Mouse (Mus musculus) telencephalon, adult 2 months (tissue): ENCODE results near the gene Yaf2.

ENCODE experiments used
- DNase-seq: peaks from one replicate; pipeline ENCODE4 v3.0.0-alpha.2; 2011; ENCODE audit warnings: low read depth, low spot score

Gene Yaf2

DNA sequence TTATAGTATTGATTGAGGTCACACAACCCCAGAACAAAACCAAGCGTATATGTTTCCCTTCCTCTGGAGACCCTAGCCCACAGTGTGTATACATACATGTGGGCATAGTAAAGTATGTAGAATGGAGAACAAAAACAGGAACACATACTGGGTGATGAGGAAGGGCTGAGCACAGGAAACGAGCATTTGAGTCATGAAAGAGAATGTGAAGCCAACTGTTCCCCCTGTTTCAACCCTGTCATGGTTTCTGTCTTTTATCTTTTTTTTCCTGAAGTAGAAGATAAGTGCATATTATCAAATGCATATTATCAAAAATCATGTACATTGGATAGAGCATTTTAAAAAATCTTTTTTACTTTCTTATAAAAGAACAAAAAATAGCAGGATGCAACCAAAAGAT lies 49.1 kb downstream of the Yaf2 start:
- no peak for DNase-seq

DNA sequence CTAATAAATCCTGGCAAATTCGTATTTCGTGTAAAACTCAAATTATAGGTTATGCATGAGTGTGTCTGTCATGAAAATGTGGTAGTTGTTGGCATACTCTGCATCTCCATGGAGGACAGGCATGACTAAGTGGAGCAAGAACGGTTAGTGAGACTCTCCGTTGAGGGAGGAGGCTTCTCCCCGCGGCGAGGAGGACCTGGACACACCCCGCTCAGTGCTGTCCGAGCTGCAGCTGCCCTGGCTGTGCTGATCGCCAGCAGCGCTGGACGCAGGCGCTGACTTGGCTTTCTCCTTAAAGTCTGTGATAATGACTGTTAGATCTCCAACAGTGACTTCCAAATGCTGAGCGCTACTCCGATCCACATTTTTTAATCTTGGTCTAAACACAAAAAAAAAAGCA lies 51.5 kb downstream of the Yaf2 start:
- no peak for DNase-seq

DNA sequence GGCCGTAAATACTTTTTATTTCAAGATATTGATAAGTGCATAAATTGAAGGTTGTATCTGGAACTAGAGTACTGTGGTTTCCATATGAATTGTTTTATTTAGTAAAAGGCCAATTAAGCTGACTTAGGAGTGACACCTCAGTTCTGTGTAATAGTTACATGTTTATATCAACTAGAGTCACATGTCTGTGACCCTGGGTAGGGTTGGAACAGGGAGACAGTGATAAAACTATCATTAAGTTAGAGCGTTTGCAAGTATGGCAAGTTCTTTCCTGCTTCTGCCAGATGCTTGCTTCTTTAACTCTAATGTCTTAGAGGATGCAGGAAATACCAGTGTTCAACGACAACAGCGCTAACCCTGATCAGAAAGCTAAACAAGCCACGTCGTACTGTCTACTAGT lies 52.4 kb downstream of the Yaf2 start:
- no peak for DNase-seq

DNA sequence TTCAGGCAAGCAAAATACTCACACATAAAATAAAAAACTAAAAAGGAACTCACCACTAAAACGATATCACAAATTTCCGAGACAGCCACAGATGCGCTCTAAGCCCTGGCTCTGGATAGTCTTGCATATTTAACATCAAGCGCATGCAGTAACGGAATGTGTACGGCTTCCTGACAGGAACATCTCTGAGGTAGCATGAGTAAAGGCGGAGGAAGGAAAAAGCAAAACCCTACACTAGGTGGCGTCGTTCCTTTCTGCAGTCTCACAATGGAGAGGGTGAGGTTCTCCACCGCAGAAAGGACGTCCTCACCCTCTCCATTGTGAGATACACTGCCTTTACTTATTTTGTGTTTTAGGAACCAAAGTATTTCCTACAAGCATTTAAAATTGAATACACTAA lies 53.4 kb downstream of the Yaf2 start:
- no peak for DNase-seq

DNA sequence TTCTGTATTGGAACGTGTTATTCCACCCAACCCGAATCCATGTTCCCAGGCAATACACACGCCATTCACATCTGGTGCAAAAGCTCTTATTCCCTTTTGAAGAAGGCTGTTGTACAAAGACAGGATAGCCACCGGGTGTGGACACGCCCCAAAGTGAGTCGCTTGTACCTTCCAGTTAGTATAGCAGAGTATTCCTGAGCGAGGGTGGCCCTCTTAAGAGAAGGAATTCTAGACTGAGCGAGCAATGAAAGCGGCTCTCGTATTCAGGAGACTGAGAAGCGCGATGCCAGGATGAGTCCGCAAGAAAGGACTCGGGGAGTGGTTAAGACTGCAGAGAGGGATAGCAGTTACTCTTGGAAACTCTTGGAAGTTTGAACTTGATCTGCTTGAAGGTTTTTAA lies 60.5 kb downstream of the Yaf2 start:
- no peak for DNase-seq

- DNase-seq: peak; percentile 32
These were observed 61.1 kb downstream of the Yaf2 start for GRCm38 (mm10) chr15:93275623-93276022.

DNA sequence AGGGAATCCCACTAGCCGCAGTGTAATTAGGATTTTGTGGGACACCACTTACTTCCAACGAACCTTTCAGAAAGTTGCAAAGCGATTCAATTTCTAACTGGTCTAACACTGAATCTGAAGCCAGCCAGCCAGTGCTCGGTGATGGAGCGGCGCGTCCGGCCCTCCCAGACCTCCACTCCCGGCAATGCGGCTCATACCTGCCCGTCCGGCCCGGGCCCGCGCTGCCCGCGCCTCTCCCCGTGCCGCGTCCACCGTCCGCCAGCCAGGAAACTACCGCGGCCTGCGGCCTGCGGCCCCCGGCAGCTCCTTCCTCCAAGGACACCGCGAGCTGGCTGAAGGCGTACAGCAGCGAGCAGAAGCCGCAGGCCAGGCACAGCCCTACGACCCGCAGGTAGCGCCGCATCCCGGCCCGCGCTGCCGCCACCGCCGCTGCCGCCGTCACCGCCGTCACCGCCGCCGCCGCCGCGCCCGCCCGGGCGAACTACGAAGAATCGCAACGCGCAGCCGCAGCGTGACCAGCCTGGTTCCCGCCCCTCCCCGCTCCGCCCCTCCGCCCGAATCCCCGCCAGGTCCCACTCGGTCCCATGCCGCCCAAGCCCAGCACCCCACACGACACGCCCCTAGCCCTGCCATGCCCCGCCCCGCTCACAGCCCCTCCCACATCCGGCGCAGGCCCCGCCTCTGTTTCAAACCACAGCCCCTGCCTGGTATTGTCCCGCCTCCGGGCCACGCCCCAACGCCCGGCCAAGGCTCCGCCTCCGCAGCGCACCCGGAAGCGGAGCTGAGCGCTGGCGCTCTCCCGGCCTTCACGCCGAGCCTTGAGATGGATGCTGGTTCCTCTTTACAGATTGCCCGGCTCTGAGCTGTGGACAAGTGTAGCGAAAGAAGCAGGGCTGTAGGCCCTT lies 61.8 kb downstream of the Yaf2 start, which contains the start of gene Gxylt1:
Gene Gxylt1, minus strand, starts transcription at position 501 of the 905 bp plus-strand sequence.
- DNase-seq: peak; percentile 95

- no peak for DNase-seq
These were observed 62.7 kb downstream of the Yaf2 start for GRCm38 (mm10) chr15:93273788-93274678.

DNA sequence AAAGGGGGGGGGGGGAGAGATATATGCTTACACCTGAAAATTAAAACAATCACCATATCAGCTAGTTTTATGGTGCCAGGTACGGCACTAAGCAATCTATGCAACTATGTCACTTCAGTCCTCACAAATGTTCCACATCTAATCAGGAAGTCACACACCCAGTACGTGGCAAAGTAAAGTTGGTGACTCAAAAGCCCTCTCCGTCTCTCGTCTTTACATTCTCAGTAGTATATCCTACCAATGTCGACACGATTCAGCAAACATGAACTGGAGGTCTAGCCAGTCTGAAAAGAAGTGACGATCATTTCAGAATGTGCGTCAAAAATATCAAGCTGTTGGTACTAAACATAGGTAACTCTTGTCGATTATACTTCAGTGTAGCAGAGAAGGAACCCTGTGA lies 63.8 kb downstream of the Yaf2 start:
- DNase-seq: no peak

DNA sequence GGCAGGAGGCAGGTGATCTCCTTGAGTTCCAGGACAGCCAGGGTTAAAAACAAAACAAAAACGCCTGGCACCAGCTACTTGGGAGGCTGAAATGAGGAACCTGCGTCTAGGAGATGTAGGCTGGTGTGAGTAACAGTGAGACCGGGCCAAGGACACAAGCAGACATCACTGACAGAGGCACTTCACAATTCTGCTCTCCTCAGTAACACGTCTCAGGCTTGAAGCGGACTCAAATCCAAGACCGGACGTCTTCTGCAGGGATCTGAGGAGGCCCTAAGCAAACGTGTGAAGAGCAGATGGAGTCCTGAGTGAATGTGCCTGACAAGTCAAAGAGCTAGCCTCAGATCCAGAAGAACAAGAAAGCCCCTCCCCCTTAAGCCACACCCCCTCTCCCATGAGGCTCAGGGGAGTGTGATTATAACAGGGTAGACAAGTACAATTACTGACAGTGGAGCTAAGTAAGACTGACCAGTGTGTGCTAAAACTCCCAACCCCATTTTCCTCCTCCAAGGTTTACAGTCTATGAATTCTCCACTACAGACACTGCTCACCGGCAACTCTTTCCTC lies 66.4 kb downstream of the Yaf2 start:
- no peak for DNase-seq

DNA sequence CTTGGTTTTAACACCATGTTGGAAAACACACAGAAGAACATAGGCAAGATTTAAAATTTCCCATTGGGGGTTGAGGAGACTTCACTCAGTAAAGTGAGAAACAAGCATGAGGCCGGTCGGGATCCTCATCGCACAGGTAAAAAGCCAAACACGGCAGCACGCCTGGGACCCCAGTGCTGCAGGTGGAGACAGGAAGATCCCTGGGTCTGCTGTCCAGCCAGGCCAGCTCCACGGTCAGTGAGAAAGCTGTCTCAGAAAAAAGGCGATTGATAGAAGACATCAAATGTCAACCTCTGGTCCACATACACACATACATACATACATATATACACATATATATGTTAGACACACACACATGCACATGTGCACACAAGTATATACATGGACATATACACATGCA lies 67.2 kb downstream of the Yaf2 start:
- no peak for DNase-seq

GRCm38 (mm10) chr15:93268001-93268400 lies 68.7 kb downstream of the Yaf2 start:
- no peak for DNase-seq

- no peak for DNase-seq
These were observed 69.3 kb downstream of the Yaf2 start for GRCm38 (mm10) chr15:93267479-93267878.

DNA sequence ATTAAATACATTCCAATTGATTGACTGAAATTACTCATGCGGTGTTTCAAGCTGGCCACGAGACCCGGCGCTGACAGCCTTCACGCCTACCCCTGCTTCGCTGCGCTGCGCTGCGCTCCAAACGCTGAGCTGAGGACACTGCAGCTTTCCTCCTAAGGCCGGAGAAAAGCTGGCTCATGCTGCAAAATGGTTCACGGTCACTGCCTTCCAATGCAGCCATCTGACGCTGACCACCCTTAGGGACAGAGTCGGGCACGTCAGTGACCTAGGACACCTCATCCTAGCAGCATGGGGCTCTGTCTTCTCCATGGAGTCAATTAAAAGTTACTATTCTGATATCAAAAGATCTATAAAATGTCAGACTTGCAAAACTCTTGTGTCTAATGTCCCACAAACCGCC lies 70.4 kb downstream of the Yaf2 start:
- no peak for DNase-seq

- DNase-seq: no peak
These were observed 71.0 kb downstream of the Yaf2 start for GRCm38 (mm10) chr15:93265728-93266127.

- no peak for DNase-seq
These were observed 71.5 kb downstream of the Yaf2 start for GRCm38 (mm10) chr15:93265231-93265630.

DNA sequence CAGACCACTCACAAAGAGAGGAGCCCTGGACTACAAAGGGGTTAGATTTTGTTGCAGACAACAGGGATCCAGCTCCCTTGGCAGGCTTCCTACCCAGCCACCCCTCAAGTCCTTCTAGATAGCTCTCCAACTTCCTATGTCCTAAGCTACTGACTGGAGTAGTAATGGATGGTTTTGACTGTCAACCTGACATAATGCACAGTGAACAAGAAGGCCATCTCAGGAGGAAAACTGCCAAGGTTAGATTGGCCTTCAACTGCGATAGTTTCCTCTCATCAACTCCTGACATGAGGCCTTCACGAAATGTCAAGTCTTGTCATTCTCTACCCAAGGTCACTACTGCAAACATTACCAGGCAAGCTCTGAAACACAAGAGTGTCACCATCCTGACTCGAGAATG lies 72.5 kb downstream of the Yaf2 start:
- DNase-seq: no peak

DNA sequence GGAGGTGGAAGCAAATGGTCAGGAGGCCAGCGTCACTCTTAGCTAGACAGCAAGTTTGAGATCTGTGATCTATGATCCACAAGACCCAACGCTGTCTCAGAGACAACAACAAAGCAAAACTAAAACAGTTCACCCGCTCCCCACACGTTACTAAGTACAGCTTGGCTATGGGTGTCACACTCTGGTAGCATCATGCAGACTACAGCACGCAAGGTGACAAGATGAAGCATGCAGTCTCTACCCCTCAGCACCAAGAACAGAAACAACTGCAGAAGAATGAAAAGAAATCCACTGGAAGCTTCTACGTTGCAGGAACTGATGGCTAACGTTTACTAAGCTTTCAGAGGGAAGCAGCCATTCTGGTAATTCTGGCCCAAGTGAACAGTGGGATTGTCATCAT lies 73.2 kb downstream of the Yaf2 start:
- no peak for DNase-seq

DNA sequence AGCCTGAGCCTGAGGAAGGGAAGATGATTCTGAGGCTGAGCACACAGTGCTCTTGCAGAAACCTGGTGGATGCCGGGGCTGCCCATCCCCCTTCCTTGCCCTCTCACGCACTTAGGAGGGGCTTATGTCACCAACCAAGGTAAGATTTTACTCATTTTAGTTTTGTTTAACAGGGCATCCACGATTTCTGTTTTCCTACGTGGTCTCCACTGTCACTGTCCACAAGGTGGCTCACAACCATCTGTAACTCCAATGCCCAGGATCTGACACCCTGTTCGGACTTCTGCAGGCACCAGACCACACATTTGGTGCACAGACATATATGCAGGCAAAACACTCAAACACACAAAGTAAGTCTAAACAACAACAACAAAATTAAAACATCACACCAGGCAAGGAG lies 73.9 kb downstream of the Yaf2 start:
- DNase-seq: no peak

- DNase-seq: no peak
These were observed 74.5 kb downstream of the Yaf2 start for GRCm38 (mm10) chr15:93262274-93262673.

- DNase-seq: no peak
These were observed 76.8 kb downstream of the Yaf2 start for GRCm38 (mm10) chr15:93259933-93260332.

- no peak for DNase-seq
These were observed 81.4 kb downstream of the Yaf2 start for GRCm38 (mm10) chr15:93255295-93255694.
